Mouse (Mus musculus): Measurements from ENCODE around the gene Rps21.

- TF ChIP-seq TAL1 (IDR thresholded peaks at IDR 0.05; ENCODE audit: low read length) (no peak), GATA1 (IDR thresholded peaks at IDR 0.05; ENCODE audit: low read length) (no peak)
Observed at GRCm38 (mm10) chr2:180276851-180277259, 19.7 kb downstream of the Rps21 start.
